Mouse (Mus musculus) gastrocnemius, postnatal 4 days (tissue): Measurements from ENCODE around the gene Cadm1. TPM values are rescaled to one million over a fixed set of nuclear protein-coding genes. Genes with fewer than 3 reads are reported as not detected.
A peak's percentile ranks its signal among the peaks of the same experiment; 100 is the strongest.

ENCODE experiments used
- DNase-seq, 2 experiments: peaks; one replicate each; pipeline ENCODE4 v3.0.0; 2021 to 2022; ENCODE audit warnings: low spot score in 2 of 2, mixed read lengths in 2 of 2
- long read RNA-seq, 2 experiments: library from polyadenylated mRNA; stranded (forward); transcript quantifications; one replicate each; pipeline ENCODE4 v2.0.0; 2021
- total RNA-seq, 2 experiments: library from RNA; stranded (reverse); gene quantifications; 2 replicates each; pipeline ENCODE4 v1.2.3; 2021

The Cadm1 gene
- total RNA-seq = 1 to 10 TPM; 5.9 to 6.2 TPM
- long read RNA-seq, experiment 1, partial matches to known transcripts = 16 of 20 reads
- long read RNA-seq, experiment 1, other reads (novel, unspliced or antisense) = 4 of 20 reads
- long read RNA-seq, experiment 2, partial matches to known transcripts = 10 of 11 reads
- long read RNA-seq, experiment 2, other reads (novel, unspliced or antisense) = 1 of 11 reads

GRCm38 (mm10) chr9:47529602-47530450, at the start of gene Cadm1:
TSS of gene Cadm1 (plus strand) at chr9:47530173.
- DNase-seq = peak; percentile 79 to 92

DNA sequence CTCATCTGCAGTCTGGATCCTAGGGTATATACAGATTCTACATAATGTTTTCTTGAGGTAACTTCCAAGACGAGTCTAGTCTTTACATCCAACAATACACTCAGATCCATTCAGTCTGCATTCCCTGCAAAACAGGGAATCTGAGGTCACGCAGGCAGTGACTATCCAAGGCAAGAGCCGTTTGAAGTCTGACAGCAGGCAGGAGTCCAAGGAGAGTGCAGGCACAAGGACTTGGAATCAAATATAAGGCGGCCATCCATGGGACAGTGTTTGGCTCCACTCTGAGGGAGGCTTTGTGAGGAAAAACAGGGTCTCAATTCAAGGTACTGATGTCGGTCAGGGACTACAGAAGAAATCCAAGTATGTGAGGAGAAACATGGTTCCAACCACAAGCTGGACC, 45.5 kb upstream of the Cadm1 start:
- no peak for DNase-seq

DNA sequence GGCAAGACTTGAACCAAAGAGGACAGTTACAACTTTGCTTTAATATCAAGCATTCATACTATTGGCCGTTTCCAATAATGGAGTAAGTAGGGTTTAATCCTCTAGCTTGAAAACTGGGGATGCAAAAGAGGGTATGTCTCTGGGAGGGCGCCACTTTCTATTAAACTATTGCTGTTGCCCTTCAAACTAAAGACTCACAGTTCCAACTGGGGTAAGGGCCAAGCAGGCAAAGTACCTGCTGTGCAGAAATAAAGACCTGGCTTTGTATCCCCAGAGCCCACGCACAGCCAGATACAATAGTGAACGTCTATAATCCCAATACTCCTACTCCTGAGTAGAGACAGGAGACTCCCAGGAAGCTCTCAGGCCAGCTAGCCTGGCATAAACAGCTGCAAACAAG, 44.8 kb upstream of the Cadm1 start:
- DNase-seq = no peak

DNA sequence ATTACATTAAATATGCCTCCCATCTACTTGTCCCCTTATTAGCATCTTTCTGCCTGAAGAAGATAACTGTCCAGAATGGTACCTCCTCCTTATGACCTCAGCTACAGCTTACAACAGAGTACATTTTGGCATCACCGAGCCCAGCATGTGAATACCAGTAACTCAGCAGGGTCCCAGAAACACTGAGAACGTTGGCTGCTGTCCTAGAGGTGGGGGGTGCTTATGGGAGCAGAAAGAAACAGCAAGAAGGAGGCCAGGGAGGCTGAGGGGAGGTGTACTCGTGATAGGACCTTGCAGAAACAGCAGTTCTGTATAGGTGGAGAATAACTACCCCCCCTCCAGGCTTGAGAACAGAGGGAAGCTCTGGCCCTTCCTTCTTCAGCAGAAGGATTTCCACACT, 30.2 kb upstream of the Cadm1 start:
- no peak for DNase-seq

GRCm38 (mm10) chr9:47505956-47506355, 24.0 kb upstream of the Cadm1 start:
- no peak for DNase-seq

DNA sequence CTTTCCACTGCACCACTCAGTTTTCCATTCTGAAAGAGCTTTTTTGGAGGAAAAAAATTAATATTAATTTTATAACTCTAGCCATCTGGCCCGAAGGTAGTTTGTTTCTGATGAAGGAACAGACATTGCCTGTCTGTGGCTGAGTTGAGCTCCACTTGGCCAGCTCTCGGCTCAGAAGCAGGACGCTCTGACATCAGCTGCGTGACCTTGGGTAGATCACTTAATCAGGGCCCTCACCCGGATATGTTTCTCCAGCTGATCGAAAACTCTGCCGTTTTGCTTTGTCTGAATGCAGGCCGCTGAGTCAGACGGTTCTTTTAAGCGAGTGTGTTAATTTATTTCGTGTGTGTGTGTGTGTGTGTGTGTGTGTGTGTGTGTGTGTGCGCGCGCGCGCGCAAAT, 23.1 kb upstream of the Cadm1 start:
- no peak for DNase-seq

GRCm38 (mm10) chr9:47508109-47508508, 21.9 kb upstream of the Cadm1 start:
- DNase-seq = no peak

DNA sequence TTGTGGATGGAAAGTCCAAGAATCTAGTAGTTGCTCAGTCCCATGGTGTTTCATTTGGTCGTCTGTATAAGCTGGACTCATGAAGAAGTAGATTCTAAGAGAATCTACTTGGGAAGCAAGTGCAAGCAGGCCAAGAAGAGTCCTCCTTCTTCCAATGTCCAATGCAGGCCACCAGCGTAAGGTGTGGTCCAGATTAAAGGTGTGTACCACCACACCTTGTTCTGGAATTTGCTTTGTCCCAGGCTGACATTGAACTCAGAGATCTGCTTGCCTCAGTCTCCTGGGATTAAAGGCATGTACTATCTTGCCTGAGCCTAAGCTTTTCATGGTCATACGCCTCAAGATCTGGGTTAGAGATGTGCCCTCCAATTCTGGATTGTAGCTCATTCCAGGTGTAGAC, 17.5 kb upstream of the Cadm1 start:
- DNase-seq = no peak

- no peak for DNase-seq
Measured at GRCm38 (mm10) chr9:47514318-47514717, 15.7 kb upstream of the Cadm1 start.

DNA sequence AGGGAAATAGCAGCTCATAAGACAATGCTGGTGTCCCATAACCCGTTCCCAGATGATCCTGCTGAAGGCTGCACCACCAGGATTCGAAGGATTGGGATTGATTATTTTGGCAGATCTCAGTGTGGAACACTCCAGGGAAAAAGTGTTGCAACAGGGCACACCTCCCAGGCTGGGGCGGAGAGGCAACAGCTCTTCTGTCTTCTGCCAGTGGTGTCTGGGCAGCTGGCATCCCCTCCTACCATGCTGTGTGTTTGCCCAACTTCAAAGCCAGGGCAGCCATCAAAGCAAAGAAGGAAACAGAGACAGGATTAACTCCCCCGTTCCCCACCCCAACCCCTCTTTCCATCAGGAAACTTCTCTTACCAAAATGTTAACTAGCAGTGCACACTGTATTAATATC, 13.7 kb upstream of the Cadm1 start:
- no peak for DNase-seq

DNA sequence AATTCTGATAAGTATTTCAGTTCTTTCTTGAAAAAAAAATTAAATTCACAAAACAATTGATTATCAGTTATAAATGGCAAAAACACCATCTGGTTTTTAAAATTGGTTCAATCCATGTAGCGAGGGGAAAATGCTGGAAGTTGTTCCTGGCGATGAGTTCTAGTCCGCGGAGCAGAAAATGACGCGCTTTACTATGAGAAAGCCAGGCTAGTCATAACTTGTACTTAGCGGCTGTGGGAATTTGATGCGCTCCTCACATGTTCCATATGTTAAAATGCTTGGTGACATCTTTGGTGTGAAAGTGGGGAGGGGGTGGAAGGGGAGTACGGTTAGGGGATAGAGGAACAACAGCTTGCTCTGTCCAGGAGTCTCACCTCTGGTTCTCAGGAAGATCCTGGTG, 2.7 kb upstream of the Cadm1 start:
- no peak for DNase-seq

- no peak for DNase-seq
Measured at GRCm38 (mm10) chr9:47527741-47528140, 2.2 kb upstream of the Cadm1 start.

GRCm38 (mm10) chr9:47529182-47529581, 791 bp upstream of the Cadm1 start:
- DNase-seq = no peak

DNA sequence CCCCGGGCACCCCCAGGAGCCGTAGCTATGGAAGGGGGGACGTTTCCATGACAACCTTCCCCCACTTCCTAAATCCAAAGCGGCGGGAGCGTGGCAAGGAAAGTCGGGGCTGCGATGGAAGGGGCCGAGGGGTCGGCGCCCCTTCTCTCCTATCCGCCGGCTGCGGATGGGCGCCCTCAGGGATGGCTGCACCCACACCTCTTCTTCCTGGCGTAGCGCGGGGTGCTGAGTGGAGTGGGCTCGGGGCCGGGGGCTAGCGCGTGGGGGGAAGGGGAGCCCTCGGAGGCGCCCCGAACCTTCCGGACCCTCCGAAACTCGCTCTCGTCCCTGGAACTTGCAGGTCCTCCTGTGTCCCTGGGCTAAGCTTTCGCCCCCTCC, 560 bp downstream of the Cadm1 start:
- DNase-seq = peak in 1 of 2 experiments; percentile 24

- peak; percentile 33 to 39 for DNase-seq
Measured at GRCm38 (mm10) chr9:47530922-47531850, 1.2 kb downstream of the Cadm1 start.

GRCm38 (mm10) chr9:47532215-47532865, 2.4 kb downstream of the Cadm1 start:
- no peak for DNase-seq

- DNase-seq = no peak
Measured at GRCm38 (mm10) chr9:47533461-47533860, 3.5 kb downstream of the Cadm1 start.

DNA sequence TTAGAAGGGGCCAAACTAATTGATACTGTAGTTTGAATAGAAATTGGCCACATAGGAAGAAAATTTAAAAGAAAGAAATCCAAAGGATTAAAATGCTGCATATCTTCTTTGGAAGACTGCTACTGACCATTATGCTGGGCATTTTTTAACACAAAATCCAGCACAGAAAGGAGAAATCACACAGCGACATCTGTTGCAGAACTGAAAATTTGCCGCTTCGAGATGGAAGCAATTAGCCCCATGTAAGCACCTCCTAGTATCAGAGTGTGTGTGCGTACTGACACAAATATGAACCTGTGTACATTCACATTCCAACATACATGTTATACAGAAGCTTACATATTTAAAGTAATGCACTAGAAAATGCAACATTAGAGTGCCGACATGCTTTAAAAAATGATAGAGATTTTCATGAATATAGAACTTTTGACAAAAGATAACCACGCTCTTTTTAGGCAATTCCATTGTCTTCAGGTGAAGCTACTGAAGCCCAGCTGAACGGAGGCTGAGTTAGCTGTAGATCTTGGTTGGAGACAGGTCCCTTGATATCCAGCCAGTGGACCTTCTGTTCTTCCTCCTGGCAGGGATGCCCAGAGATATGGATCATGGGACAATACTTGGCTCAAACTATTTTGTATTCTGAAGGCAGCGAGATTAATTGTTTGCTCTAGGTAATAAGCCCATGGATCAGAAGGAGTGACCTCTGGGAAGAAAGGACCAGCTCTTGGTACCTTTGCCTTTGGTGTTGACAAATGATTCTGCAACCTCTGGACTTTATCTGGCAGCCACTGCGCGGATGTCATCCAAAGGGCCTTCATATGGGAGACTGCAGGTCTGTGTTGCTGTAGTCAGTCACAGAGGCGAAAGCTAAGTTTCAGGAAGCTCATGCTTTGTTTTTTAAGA, 4.9 kb downstream of the Cadm1 start:
- no peak for DNase-seq

DNA sequence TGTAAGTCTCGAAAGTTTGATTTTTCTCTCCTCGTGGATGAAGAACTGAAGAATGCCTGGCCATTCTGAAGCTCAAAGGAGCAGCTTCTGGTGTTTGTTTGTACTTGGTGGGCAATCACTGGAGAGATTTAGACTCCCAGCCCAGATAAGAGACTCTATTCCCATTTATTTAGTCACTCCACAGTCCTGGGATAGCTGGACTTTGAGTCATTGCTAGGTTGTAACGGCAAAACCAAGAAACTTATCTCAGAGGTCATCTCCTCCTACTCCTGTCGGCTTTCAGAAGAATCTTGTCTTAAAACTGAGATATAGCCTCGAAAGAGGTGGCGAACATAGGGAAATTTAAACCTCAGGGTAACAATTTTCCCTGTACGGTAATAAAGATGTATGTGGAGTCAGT, 15.3 kb downstream of the Cadm1 start:
- no peak for DNase-seq

- DNase-seq = no peak
Measured at GRCm38 (mm10) chr9:47545667-47546066, 15.7 kb downstream of the Cadm1 start.
